Mouse (Mus musculus): ENCODE measurements around the gene Cd37. TPM values are rescaled to one million over a fixed set of nuclear protein-coding genes. Genes with fewer than 3 reads are reported as not detected.
A peak's percentile ranks its signal among the peaks of the same experiment; 100 is the strongest.

The Cd37 gene
- total RNA-seq, 2 experiments from 2014 or later, result 3.8 to 5.5 TPM

GRCm38 (mm10) chr7:45235656-45236180 is 3.2 kb downstream of the Cd37 start:
- intact Hi-C loops (cut with DNase I), result no loop called here
- DNase-seq, result peak; percentile 21 to 25

GRCm38 (mm10) chr7:45234922-45235571 is 3.9 kb downstream of the Cd37 start:
- intact Hi-C loops (cut with DNase I), result no loop called here
- DNase-seq, result peak; percentile 34 to 40

GRCm38 (mm10) chr7:45234333-45234841 is 4.5 kb downstream of the Cd37 start:
- intact Hi-C loops (cut with DNase I), result no loop called here
- no peak for DNase-seq

GRCm38 (mm10) chr7:45233580-45234332 is 5.2 kb downstream of the Cd37 start:
- peak in 1 of 2 experiments; percentile 30 for DNase-seq
- intact Hi-C loops (cut with DNase I), result no loop called here

GRCm38 (mm10) chr7:45232716-45233465 is 6.0 kb downstream of the Cd37 start:
- DNase-seq, result no peak
- intact Hi-C loops (cut with DNase I), result no loop called here

GRCm38 (mm10) chr7:45231941-45232340 is 7.0 kb downstream of the Cd37 start:
- intact Hi-C loops (cut with DNase I), result no loop called here
- DNase-seq, result no peak

GRCm38 (mm10) chr7:45231192-45231591 is 7.7 kb downstream of the Cd37 start:
- no peak for DNase-seq
- intact Hi-C loops (cut with DNase I), result no loop called here

GRCm38 (mm10) chr7:45229459-45230203 is 9.3 kb downstream of the Cd37 start:
- no peak for DNase-seq
- intact Hi-C loops (cut with DNase I), result no loop called here

- intact Hi-C loops (cut with DNase I), result no loop called here
- no peak for DNase-seq
Measured at GRCm38 (mm10) chr7:45229046-45229445, 9.9 kb downstream of the Cd37 start.

- no peak for DNase-seq
- intact Hi-C loops (cut with DNase I), result no loop called here
Measured at GRCm38 (mm10) chr7:45228548-45228947, 10.4 kb downstream of the Cd37 start.

- no peak for DNase-seq
- intact Hi-C loops (cut with DNase I), result no loop called here
Measured at GRCm38 (mm10) chr7:45226421-45226820, 12.5 kb downstream of the Cd37 start.

GRCm38 (mm10) chr7:45224826-45225225 is 14.1 kb downstream of the Cd37 start:
- intact Hi-C loops (cut with DNase I), result no loop called here
- no peak for DNase-seq

GRCm38 (mm10) chr7:45221680-45222079 is 17.2 kb downstream of the Cd37 start:
- no peak for DNase-seq
- intact Hi-C loops (cut with DNase I), result no loop called here

GRCm38 (mm10) chr7:45216442-45217183 is 22.3 kb downstream of the Cd37 start:
- DNase-seq, result peak; percentile 79 to 81
- intact Hi-C loops (cut with DNase I), result no loop called here

- intact Hi-C loops (cut with DNase I), result no loop called here
- DNase-seq, result peak; percentile 66 to 71
Measured at GRCm38 (mm10) chr7:45215673-45216441, 23.1 kb downstream of the Cd37 start, which contains the start of gene Tead2. Tead2 (plus strand) TSS chr7:45215753.

- intact Hi-C loops (cut with DNase I), result no loop called here
Measured at GRCm38 (mm10) chr7:45213708-45214107, 25.2 kb downstream of the Cd37 start.

GRCm38 (mm10) chr7:45212356-45212755 is 26.6 kb downstream of the Cd37 start:
- intact Hi-C loops (cut with DNase I), result no loop called here
- no peak for DNase-seq

More at GRCm38 (mm10) chr7:45213708-45214107, 25.2 kb downstream of the Cd37 start:
- DNase-seq, result no peak

- DNase-seq, result no peak
- intact Hi-C loops (cut with DNase I), result no loop called here
Measured at GRCm38 (mm10) chr7:45211851-45212251, 27.1 kb downstream of the Cd37 start, which contains the start of gene Dkkl1. Dkkl1 (minus strand) TSS chr7:45212147.

All from heart, postnatal 14 days (tissue).